Comparison of ENCODE assay signal across 8 mouse cellular contexts in genomic region chr1:134419751-134420458, GRCm38 (mm10). TPM values are rescaled to one million over a fixed set of nuclear protein-coding genes. Genes with fewer than 3 reads are reported as not detected.
DNase-seq lines count a peak whose midpoint lies in the region; ATAC-seq and TF ChIP-seq lines count a peak whose summit lies in the region.

No protein-coding gene starts in this region.

- TF ChIP-seq EP300 in stomach, postnatal 0 days (optimal IDR thresholded peaks at IDR 0.05), result no peak

- TF ChIP-seq CTCF in midbrain, postnatal 0 days (IDR thresholded peaks at IDR 0.05), result no peak
- no peak for TF ChIP-seq CTCF in stomach, postnatal 0 days (IDR thresholded peaks at IDR 0.05; ENCODE audit: low read depth)

- H3K9ac ChIP-seq in midbrain, postnatal 0 days (replicated peaks; ENCODE audit: low read length, poor library complexity, severe bottlenecking), result no peak overlapping the region
- no peak overlapping the region for H3K9ac ChIP-seq in midbrain, embryonic 16.5 days (ENCODE audit: low read depth, low read length)
- no peak overlapping the region for H3K9ac ChIP-seq in embryonic facial prominence, embryonic 15.5 days
- H3K9ac ChIP-seq in liver, embryonic 13.5 days, result peak overlapping the region; percentile 94
- H3K9ac ChIP-seq in stomach, postnatal 0 days (ENCODE audit: low read length), result no peak overlapping the region

- H3K4me3 ChIP-seq in midbrain, postnatal 0 days (ENCODE audit: low read depth, low read length), result no peak overlapping the region
- no peak overlapping the region for H3K4me3 ChIP-seq in midbrain, embryonic 16.5 days (ENCODE audit: low read depth, low read length)
- no peak overlapping the region for H3K4me3 ChIP-seq in embryonic facial prominence, embryonic 15.5 days (replicated peaks)
- H3K4me3 ChIP-seq in liver, embryonic 13.5 days (replicated peaks), result peak overlapping the region; percentile 89
- H3K4me3 ChIP-seq in stomach, postnatal 0 days (ENCODE audit: low read depth, low read length), result no peak overlapping the region

- H3K4me1 ChIP-seq in midbrain, postnatal 0 days (ENCODE audit: insufficient read depth, low read length), result 0 out of 2 replicates have a peak, but pooled peaks cover 7% of the 10 kb centered on the region
- peaks cover 26% of the 10 kb centered on the region for H3K4me1 ChIP-seq in midbrain, embryonic 16.5 days (ENCODE audit: control insufficient read depth, insufficient read depth, low read length)
- peaks cover 43% of the 10 kb centered on the region for H3K4me1 ChIP-seq in embryonic facial prominence, embryonic 15.5 days
- H3K4me1 ChIP-seq in liver, embryonic 13.5 days (replicated peaks), result peaks cover 88% of the 10 kb centered on the region
- H3K4me1 ChIP-seq in stomach, postnatal 0 days (replicated peaks; ENCODE audit: control insufficient read depth, insufficient read depth), result peaks cover 4% of the 10 kb centered on the region

- no peaks in the 10 kb centered on the region for H3K27me3 ChIP-seq in midbrain, postnatal 0 days (ENCODE audit: insufficient read depth, low read length)
- no peaks in the 10 kb centered on the region for H3K27me3 ChIP-seq in midbrain, embryonic 16.5 days (ENCODE audit: control insufficient read depth, insufficient read depth, low read depth, low read length)
- H3K27me3 ChIP-seq in embryonic facial prominence, embryonic 15.5 days, result no peaks in the 10 kb centered on the region
- H3K27me3 ChIP-seq in liver, embryonic 13.5 days, result no peaks in the 10 kb centered on the region
- no peaks in the 10 kb centered on the region for H3K27me3 ChIP-seq in stomach, postnatal 0 days (ENCODE audit: control insufficient read depth, insufficient read depth, low read length)

- H3K9me3 ChIP-seq in midbrain, postnatal 0 days (ENCODE audit: low read length), result no peaks in the 10 kb centered on the region
- no peaks in the 10 kb centered on the region for H3K9me3 ChIP-seq in midbrain, embryonic 16.5 days (replicated peaks; ENCODE audit: control insufficient read depth, low read length, poor library complexity, severe bottlenecking)
- H3K9me3 ChIP-seq in embryonic facial prominence, embryonic 15.5 days (replicated peaks), result no peaks in the 10 kb centered on the region
- no peaks in the 10 kb centered on the region for H3K9me3 ChIP-seq in liver, embryonic 13.5 days (replicated peaks)
- H3K9me3 ChIP-seq in stomach, postnatal 0 days (ENCODE audit: control insufficient read depth, low read length), result no peaks in the 10 kb centered on the region

- no peak overlapping the region for H3K4me2 ChIP-seq in midbrain, postnatal 0 days (ENCODE audit: low read depth, low read length, poor library complexity, severe bottlenecking)
- H3K4me2 ChIP-seq in midbrain, embryonic 16.5 days (ENCODE audit: low read length), result no peak overlapping the region
- H3K4me2 ChIP-seq in embryonic facial prominence, embryonic 15.5 days (replicated peaks), result no peak overlapping the region
- H3K4me2 ChIP-seq in liver, embryonic 13.5 days, result peak overlapping the region; percentile 76
- H3K4me2 ChIP-seq in stomach, postnatal 0 days (replicated peaks; ENCODE audit: low read depth), result peak overlapping the region; percentile 15; the same call in 1 of the 2 replicates

- H3K36me3 ChIP-seq in midbrain, postnatal 0 days (ENCODE audit: insufficient read depth, low read length), result peaks cover 20% of the 10 kb centered on the region
- peaks cover 10% of the 10 kb centered on the region for H3K36me3 ChIP-seq in midbrain, embryonic 16.5 days (ENCODE audit: control insufficient read depth, insufficient read depth, low read length)
- peaks cover 21% of the 10 kb centered on the region for H3K36me3 ChIP-seq in embryonic facial prominence, embryonic 15.5 days
- H3K36me3 ChIP-seq in liver, embryonic 13.5 days, result peaks cover 33% of the 10 kb centered on the region
- H3K36me3 ChIP-seq in stomach, postnatal 0 days (ENCODE audit: control insufficient read depth, insufficient read depth, low read length), result peaks cover 16% of the 10 kb centered on the region

- 46% methylated on average over 5 of the region's 5 CpGs for WGBS in midbrain, postnatal 0 days
- 52% methylated on average over 5 of the region's 5 CpGs for WGBS in midbrain, embryonic 16.5 days
- 49% methylated on average over 5 of the region's 5 CpGs for WGBS in embryonic facial prominence, embryonic 15.5 days
- 15% methylated on average over 5 of the region's 5 CpGs for WGBS in liver, embryonic 13.5 days (ENCODE audit: insufficient replicate concordance)
- WGBS in stomach, postnatal 0 days, result 31% methylated on average over 5 of the region's 5 CpGs

- DNase-seq in midbrain, postnatal 0 days (ENCODE audit: low spot score), result peak; percentile 5
- DNase-seq in liver, embryonic 13.5 days, result no peak
- DNase-seq in stomach, postnatal 0 days (ENCODE audit: low spot score), result no peak
- DNase-seq in cerebellum, postnatal 36 days, result no peak
- no peak for DNase-seq in spleen, postnatal 4 days (ENCODE audit: low spot score in 2 of 2)
- DNase-seq in gastrocnemius, postnatal 36 days, result no peak

- no peak overlapping the region for H3K27ac ChIP-seq in midbrain, postnatal 0 days (ENCODE audit: low read depth, low read length)
- H3K27ac ChIP-seq in midbrain, embryonic 16.5 days (ENCODE audit: low read length), result no peak overlapping the region
- peak overlapping the region; percentile 65 for H3K27ac ChIP-seq in embryonic facial prominence, embryonic 15.5 days (replicated peaks)
- peak overlapping the region; percentile 97 for H3K27ac ChIP-seq in liver, embryonic 13.5 days
- H3K27ac ChIP-seq in stomach, postnatal 0 days (replicated peaks), result peak overlapping the region; percentile 67

- intact Hi-C loops in gastrocnemius, postnatal 36 days (cut with DNase I), result loop anchor here (5.0 kb wide), 1 partner anchor 53 kb away; no protein-coding TSS in a partner anchor

- ATAC-seq in midbrain, postnatal 0 days (ENCODE audit: low FRiP score), result no peak
- no peak for ATAC-seq in midbrain, embryonic 16.5 days
- ATAC-seq in embryonic facial prominence, embryonic 15.5 days (ENCODE audit: insufficient number of reproducible peaks, low FRiP score, low TSS enrichment, low read depth), result no peak
- ATAC-seq in liver, embryonic 13.5 days (ENCODE audit: low read depth), result no peak
- ATAC-seq in stomach, postnatal 0 days (ENCODE audit: low FRiP score, low TSS enrichment), result no peak

RNA-seq across cellular contexts. Expression of gene Adipor1, which starts 4.7 kb away (rescaled TPM):
- 98.7 and 110 TPM in 2 replicates for total RNA-seq in midbrain, postnatal 0 days (2014; rRNA removed)
- 74.1 and 80.5 TPM in 2 replicates for polyA plus RNA-seq in midbrain, postnatal 0 days (2015; fragmentation: Nextera tagmentation; extraction: Ambion mirVana)
- 77.1 and 82.6 TPM in 2 replicates for polyA plus RNA-seq in midbrain, embryonic 16.5 days (2015; fragmentation: Nextera tagmentation; extraction: Ambion mirVana)
- polyA plus RNA-seq in embryonic facial prominence, embryonic 15.5 days (2015; fragmentation: Nextera tagmentation; extraction: Ambion mirVana), result 102 TPM in 2 replicates
- 130 and 138 TPM in 2 replicates for polyA plus RNA-seq in liver, embryonic 13.5 days (2015; fragmentation: Nextera tagmentation; extraction: Ambion mirVana)
- polyA plus RNA-seq in stomach, postnatal 0 days (2015; fragmentation: Nextera tagmentation; extraction: Ambion mirVana), result 84.4 and 90.2 TPM in 2 replicates
- 100 to 1,000 TPM; 158 to 166 TPM for total RNA-seq in gastrocnemius, postnatal 36 days (2021)

RNA-seq across cellular contexts. Expression of gene Cyb5r1, which starts 14.5 kb away (rescaled TPM):
- 5.3 and 7.4 TPM in 2 replicates for total RNA-seq in midbrain, postnatal 0 days (2014; rRNA removed)
- polyA plus RNA-seq in midbrain, postnatal 0 days (2015; fragmentation: Nextera tagmentation; extraction: Ambion mirVana), result 7.9 and 8.3 TPM in 2 replicates
- 11.4 and 12.2 TPM in 2 replicates for polyA plus RNA-seq in midbrain, embryonic 16.5 days (2015; fragmentation: Nextera tagmentation; extraction: Ambion mirVana)
- 41.0 and 41.2 TPM in 2 replicates for polyA plus RNA-seq in embryonic facial prominence, embryonic 15.5 days (2015; fragmentation: Nextera tagmentation; extraction: Ambion mirVana)
- 20.4 TPM in 2 replicates for polyA plus RNA-seq in liver, embryonic 13.5 days (2015; fragmentation: Nextera tagmentation; extraction: Ambion mirVana)
- polyA plus RNA-seq in stomach, postnatal 0 days (2015; fragmentation: Nextera tagmentation; extraction: Ambion mirVana), result 14.2 and 14.3 TPM in 2 replicates
- 10 to 100 TPM; 76.6 to 96.3 TPM for total RNA-seq in gastrocnemius, postnatal 36 days (2021)

RNA-seq across cellular contexts. Expression of gene 4933406M09Rik, which starts 34.2 kb away (rescaled TPM):
- total RNA-seq in midbrain, postnatal 0 days (2014; rRNA removed), result not detected in 2 replicates
- not detected in 2 replicates for polyA plus RNA-seq in midbrain, postnatal 0 days (2015; fragmentation: Nextera tagmentation; extraction: Ambion mirVana)
- polyA plus RNA-seq in midbrain, embryonic 16.5 days (2015; fragmentation: Nextera tagmentation; extraction: Ambion mirVana), result not detected in 2 replicates
- polyA plus RNA-seq in embryonic facial prominence, embryonic 15.5 days (2015; fragmentation: Nextera tagmentation; extraction: Ambion mirVana), result not detected in 2 replicates
- polyA plus RNA-seq in liver, embryonic 13.5 days (2015; fragmentation: Nextera tagmentation; extraction: Ambion mirVana), result not detected in 2 replicates
- polyA plus RNA-seq in stomach, postnatal 0 days (2015; fragmentation: Nextera tagmentation; extraction: Ambion mirVana), result not detected in 2 replicates
- total RNA-seq in gastrocnemius, postnatal 36 days (2021), result not detected

RNA-seq across cellular contexts. Expression of gene Klhl12, which starts 35.4 kb away (rescaled TPM):
- 26.4 and 42.7 TPM in 2 replicates for total RNA-seq in midbrain, postnatal 0 days (2014; rRNA removed)
- 33.9 and 35.3 TPM in 2 replicates for polyA plus RNA-seq in midbrain, postnatal 0 days (2015; fragmentation: Nextera tagmentation; extraction: Ambion mirVana)
- 37.6 and 37.9 TPM in 2 replicates for polyA plus RNA-seq in midbrain, embryonic 16.5 days (2015; fragmentation: Nextera tagmentation; extraction: Ambion mirVana)
- polyA plus RNA-seq in embryonic facial prominence, embryonic 15.5 days (2015; fragmentation: Nextera tagmentation; extraction: Ambion mirVana), result 25.6 and 27.6 TPM in 2 replicates
- 34.7 and 37.4 TPM in 2 replicates for polyA plus RNA-seq in liver, embryonic 13.5 days (2015; fragmentation: Nextera tagmentation; extraction: Ambion mirVana)
- 10.0 and 10.6 TPM in 2 replicates for polyA plus RNA-seq in stomach, postnatal 0 days (2015; fragmentation: Nextera tagmentation; extraction: Ambion mirVana)
- total RNA-seq in gastrocnemius, postnatal 36 days (2021), result 10 to 100 TPM; 14.4 to 15.1 TPM

RNA-seq across cellular contexts. Expression of gene Tmem183a, which starts 58.1 kb away (rescaled TPM):
- 245 and 286 TPM in 2 replicates for total RNA-seq in midbrain, postnatal 0 days (2014; rRNA removed)
- 120 and 125 TPM in 2 replicates for polyA plus RNA-seq in midbrain, postnatal 0 days (2015; fragmentation: Nextera tagmentation; extraction: Ambion mirVana)
- 155 and 159 TPM in 2 replicates for polyA plus RNA-seq in midbrain, embryonic 16.5 days (2015; fragmentation: Nextera tagmentation; extraction: Ambion mirVana)
- 70.3 and 82.6 TPM in 2 replicates for polyA plus RNA-seq in embryonic facial prominence, embryonic 15.5 days (2015; fragmentation: Nextera tagmentation; extraction: Ambion mirVana)
- 58.8 and 67.9 TPM in 2 replicates for polyA plus RNA-seq in liver, embryonic 13.5 days (2015; fragmentation: Nextera tagmentation; extraction: Ambion mirVana)
- polyA plus RNA-seq in stomach, postnatal 0 days (2015; fragmentation: Nextera tagmentation; extraction: Ambion mirVana), result 64.9 and 65.6 TPM in 2 replicates
- total RNA-seq in gastrocnemius, postnatal 36 days (2021), result 10 to 100 TPM; 11.6 to 16.9 TPM

Comparison
In these comparisons a context has a peak if more than half of its experiments do, and no peak if none do; other contexts are left out.
1. H3K27ac ChIP-seq: peak in embryonic facial prominence, embryonic 15.5 days (single experiment), liver, embryonic 13.5 days (single experiment) and stomach, postnatal 0 days (single experiment); none in midbrain, postnatal 0 days (single experiment) and midbrain, embryonic 16.5 days (single experiment).
2. H3K4me2 ChIP-seq: peak in liver, embryonic 13.5 days (single experiment) and stomach, postnatal 0 days (single experiment); none in midbrain, postnatal 0 days (single experiment), midbrain, embryonic 16.5 days (single experiment) and embryonic facial prominence, embryonic 15.5 days (single experiment).